Mouse (Mus musculus): Measurements from ENCODE around the gene Lgals1.

Lgals1 gene

GRCm38 (mm10) chr15:78926021-78926919, at the start of gene Lgals1:
Lgals1 (plus strand) TSS chr15:78926725.
- peak; percentile 73 to 84 for DNase-seq (ENCODE audit: low spot score in 2 of 2)

DNA sequence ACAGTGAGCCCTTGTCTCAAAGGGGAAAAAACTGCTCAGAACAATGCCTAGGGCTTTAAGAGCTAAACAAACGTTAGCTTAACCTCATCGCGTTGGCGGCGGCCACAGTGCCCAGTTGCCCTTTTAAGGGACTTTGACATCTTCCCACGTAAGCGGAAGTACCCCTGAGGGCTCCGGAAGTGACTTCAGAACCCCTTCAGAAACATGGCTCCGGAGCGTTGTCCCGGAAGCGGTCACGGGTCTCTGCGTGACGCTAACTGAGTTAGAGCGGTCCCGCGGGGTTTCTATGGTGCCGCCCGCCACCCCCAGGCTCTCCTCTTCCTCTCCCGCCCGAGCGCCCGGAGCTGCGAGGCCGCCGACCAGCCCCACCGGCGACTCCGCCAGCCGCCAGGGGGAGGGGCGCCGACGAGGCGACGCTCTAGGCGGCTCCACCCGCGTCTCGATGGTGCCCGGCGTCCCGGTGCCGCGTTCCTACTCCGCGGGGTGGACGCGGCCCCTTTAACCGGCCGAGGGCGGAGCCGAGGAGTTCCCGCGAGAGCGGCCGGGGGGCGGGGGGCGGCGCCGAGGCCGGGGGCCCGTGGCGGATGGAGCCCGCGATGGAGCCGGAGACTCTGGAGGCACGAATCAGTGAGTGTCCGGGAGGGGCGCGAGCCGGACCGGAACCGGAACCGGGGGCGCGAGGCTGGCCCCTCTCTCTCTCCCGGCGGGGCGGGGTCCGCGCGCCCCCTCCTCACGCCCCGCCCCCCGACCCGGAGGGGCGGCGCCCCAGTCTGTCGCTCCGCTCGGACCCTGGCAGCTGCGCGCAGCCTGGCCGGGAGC, 49.3 kb upstream of the Lgals1 start, which contains the start of gene Gga1:
Gga1 (plus strand) TSS at position 200 of the 819 bp plus-strand sequence.
- peak; percentile 96 for DNase-seq (ENCODE audit: low spot score in 2 of 2)

DNA sequence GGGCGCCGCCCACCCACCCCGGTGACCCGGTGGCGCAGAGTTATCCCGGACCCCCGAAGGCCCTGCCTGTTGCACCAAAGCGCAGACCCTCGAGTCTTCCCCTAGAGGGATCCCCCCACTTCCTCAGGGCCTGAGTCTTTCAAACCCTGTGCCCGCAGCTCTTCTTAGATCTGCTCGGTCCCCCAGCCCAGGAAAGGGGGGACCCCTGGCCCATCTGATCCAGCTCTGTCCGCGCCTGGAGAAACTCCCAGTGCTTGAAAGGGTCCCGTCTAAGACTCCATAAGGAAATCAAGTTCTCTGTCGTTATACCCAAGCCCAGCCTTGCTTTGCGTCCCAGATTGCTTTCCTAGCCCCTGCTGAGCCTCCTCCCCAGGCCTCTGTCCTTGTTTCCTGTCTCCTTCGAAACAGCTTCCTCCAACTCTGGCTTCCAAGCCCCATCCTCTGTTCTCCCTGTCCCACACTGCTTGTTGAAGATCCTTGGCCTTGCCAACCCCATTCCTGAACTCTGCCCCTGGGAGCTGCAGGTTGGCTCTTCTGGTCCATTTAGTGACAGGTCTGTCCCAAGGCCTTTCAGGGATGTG, 48.6 kb upstream of the Lgals1 start:
- DNase-seq (ENCODE audit: low spot score in 2 of 2) = no peak

- DNase-seq (ENCODE audit: low spot score in 2 of 2) = peak in 1 of 2 experiments; percentile 39
Observed at GRCm38 (mm10) chr15:78878792-78879516, 47.6 kb upstream of the Lgals1 start.

DNA sequence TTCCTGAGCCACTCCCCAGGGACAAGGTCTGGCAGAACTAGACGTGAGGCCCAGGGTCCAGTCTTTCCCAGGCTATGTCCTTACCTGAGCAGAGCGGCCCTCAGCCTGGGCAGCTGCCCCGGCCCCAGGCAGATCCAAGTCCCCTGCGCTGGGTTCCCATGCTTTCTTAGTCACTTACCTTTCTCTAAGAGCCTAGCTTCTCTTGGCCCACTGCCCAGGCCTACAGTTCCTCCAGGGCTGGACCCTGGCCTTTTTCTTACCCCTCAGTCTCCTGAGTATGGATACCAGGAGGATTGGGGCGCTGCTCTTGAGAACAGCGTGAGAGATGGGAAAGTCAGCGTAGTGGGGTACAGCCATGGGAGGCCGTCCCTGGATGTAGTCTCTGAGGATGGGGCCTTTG, 46.1 kb upstream of the Lgals1 start:
- DNase-seq (ENCODE audit: low spot score in 2 of 2) = no peak

DNA sequence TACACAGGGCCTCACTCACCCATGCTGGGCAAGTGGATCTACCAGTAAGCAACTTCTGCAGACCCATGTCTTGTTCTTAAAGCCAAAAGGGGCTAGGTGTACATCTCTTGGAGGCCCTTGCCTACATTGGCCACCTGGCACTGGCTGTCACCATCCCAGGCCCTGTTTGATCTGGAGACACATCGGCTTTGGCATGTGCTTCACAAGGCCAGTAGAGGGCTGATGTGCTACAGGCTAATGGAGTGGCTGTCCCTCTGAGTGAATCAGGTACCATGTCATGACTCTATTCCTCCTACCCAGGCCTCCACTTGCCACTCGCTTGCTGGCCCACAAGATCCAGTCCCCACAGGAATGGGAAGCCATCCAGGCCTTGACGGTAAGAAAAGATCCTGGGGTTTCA, 44.7 kb upstream of the Lgals1 start:
- DNase-seq (ENCODE audit: low spot score in 2 of 2) = no peak

DNA sequence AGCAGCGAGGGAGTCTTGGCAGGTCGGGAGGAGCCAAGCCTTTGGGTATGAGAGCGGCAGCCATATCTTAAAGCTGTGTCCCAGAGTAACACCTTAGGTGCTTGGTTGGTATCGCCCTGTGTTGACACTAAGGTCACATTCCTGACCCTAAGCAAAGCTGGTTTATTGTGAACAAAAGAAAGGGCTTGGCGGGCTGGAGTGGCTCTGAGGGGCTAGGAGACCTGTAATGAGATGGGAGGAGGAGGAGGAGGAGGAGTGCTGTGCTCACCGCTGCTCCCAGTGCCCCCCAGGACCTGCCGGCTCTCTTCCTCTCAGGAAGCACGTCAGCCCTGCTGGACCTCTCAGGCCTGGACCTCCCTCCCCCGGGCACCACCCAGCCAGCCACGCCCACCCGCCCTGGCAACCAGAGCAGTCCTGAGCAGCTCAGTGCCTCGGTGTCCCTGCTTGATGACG, 37.1 kb upstream of the Lgals1 start:
- no peak for DNase-seq (ENCODE audit: low spot score in 2 of 2)

- DNase-seq (ENCODE audit: low spot score in 2 of 2) = no peak
Observed at GRCm38 (mm10) chr15:78892440-78892839, 34.1 kb upstream of the Lgals1 start.

DNA sequence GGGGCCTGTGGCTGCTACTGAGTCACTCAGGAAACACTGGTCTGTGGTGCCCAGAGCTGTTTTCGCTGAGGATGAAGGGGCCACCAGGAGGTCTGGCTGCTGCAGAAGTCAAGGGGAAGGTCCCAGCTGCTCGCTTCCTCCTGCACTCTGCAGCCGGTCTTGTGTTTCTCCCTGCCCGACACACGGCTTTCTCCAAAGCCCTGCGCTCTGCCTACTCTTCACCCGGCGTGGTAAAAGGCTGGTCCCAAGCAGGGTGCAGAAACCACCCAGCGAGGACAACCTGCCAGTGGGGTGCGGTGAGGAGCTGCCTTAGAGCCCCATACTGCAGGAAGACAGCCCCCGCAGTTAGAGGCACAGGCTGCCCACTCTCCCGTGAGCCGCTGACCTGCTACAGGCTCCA, 31.8 kb upstream of the Lgals1 start:
- DNase-seq (ENCODE audit: low spot score in 2 of 2) = peak; percentile 54 to 66

DNA sequence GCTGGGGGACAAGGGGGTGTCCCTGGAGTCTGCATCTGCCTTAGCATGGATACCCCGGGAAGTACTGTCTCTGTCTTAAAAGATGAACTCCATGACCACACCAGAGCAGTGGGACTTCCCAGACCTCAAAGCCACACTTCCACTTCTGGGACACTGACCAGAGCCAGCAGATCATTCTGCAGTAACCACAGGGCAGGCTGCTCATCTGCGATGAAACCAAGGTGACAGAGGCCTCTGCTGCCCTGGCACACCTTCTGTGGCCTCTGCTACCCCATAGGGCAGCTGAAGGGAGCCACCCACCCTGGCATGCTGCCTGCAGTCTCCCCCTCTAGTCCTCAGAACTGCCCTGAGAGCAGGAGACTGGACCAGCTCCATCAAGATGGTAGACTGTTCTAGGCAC, 30.8 kb upstream of the Lgals1 start:
- peak; percentile 59 to 80 for DNase-seq (ENCODE audit: low spot score in 2 of 2)

- DNase-seq (ENCODE audit: low spot score in 2 of 2) = peak; percentile 65 to 81
Observed at GRCm38 (mm10) chr15:78896149-78896548, 30.4 kb upstream of the Lgals1 start.

DNA sequence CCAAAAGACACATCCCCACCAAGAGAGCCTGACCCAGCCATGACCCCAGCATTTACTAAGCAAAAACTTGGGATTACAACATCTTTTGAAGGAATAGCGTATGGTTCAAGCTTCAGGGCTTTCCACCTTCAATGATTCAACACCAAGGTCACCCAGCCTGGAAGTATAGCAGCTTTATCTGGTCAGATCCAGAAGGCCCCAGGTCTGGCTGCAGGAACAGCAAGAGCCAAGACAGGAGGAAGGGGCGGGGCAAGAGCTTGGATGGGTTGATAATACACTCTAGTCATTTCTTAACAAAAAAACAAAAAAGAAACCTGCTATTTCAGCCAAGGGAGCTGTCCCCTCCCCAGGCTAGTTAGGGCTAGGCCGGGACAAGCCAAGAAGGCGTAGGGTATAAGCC, 29.0 kb upstream of the Lgals1 start:
- no peak for DNase-seq (ENCODE audit: low spot score in 2 of 2)

GRCm38 (mm10) chr15:78898507-78899001, 28.0 kb upstream of the Lgals1 start:
- peak; percentile 38 to 43 for DNase-seq (ENCODE audit: low spot score in 2 of 2)

DNA sequence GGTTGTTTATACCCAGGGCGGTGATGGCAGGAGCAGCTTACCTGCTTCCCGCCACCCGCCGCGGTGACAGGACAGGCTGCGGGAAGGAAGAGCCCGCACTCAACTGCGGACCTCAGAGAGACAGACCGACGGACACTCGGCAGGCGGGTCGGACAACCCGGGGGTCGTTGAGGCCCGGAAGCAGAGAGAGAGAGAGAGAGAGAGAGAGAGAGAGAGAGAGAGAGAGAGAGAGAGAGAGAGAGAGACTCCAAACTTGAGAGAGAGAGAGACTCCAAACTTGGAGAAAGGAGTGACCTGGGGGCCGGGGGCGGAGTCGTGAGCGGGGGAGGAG, 27.2 kb upstream of the Lgals1 start, which contains the start of gene Gm49510:
Gm49510 (plus strand) TSS at position 259 of the 331 bp plus-strand sequence.
- no peak for DNase-seq (ENCODE audit: low spot score in 2 of 2)

GRCm38 (mm10) chr15:78899740-78900584, 26.6 kb upstream of the Lgals1 start, which contains the start of gene Sh3bp1:
Sh3bp1 (plus strand) TSS chr15:78899768.
- no peak for DNase-seq (ENCODE audit: low spot score in 2 of 2)

DNA sequence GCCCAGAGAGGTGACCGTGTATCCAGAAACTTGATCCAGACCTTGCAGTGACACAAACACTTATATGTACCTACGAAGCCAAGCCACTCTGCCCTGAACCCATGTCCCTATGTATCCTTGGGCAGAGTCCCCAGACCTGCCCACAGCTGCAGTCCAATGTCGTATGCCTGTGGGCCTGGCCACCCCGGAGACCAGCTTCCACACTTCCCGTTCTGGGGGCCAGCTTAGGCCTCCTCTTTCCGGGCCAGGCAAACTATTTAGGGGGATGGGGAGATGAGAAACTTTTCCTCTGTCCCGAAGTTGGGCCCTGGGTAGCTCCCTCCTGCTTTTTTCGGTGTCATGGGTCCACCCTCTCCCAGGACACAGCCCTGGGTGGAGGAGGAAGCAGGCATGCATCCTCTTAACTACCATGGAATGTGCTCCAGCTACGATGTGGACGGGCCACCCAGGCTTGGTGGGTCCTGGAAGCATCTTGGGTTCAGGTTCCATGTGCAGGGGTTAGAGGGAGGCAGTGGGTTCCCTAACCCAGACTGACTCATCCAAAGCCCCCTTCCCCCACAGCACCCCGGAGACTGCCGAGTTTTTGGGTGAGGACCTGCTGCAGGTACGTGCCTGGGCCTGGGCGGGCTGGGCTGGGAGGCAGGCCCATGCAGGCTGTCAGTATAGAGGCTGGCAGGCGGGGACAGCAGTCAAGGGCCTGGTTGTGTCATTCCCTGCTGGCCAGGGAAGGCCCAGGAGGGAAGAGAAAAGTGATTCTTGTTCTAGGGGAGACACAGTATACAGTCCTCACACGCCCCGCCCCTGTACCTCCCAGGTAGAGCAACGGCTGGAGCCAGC, 25.7 kb upstream of the Lgals1 start:
- no peak for DNase-seq (ENCODE audit: low spot score in 2 of 2)

- DNase-seq (ENCODE audit: low spot score in 2 of 2) = no peak
Observed at GRCm38 (mm10) chr15:78901422-78901789, 25.1 kb upstream of the Lgals1 start.

- peak; percentile 75 to 81 for DNase-seq (ENCODE audit: low spot score in 2 of 2)
Observed at GRCm38 (mm10) chr15:78903243-78903642, 23.3 kb upstream of the Lgals1 start.

- no peak for DNase-seq (ENCODE audit: low spot score in 2 of 2)
Observed at GRCm38 (mm10) chr15:78908399-78908798, 18.1 kb upstream of the Lgals1 start.
